Mouse (Mus musculus) heart, postnatal 0 days (tissue): ENCODE data around the gene Leprot.

Experiments
- CTCF ChIP-seq: IDR thresholded peaks from 2 replicates; pipeline ENCODE4 v1.5.1; 2016; ENCODE audit warnings: antibody characterized with exemption, control low read depth, low read depth
- EP300 ChIP-seq: IDR thresholded peaks from 2 replicates; pipeline ENCODE4 v1.6.1; 2016; ENCODE audit warnings: antibody characterized with exemption, low read depth

DNA sequence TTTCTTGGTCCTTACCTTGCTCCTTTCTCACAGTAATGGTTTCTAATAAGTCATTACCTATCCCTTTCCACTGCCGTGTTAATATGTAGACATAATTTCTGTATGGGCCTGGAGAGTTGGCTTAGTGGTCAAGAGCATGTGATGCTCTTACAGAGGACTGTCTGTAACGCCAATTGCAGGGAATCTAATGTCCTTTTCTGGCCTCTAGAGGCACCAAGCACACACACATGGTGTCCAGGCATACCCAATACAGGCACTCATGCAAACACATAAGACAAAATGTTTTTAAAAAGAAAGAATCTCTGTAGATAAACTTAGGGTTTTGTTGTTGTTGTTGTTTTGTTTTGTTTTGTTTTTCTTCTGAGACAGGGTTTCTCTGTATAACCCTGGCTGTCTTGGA, 29.8 kb upstream of the Leprot start:
- TF ChIP-seq CTCF (no peak), EP300 (no peak)
